Mouse (Mus musculus): ENCODE data around the gene Atp1b1.

- TF ChIP-seq CTCF (IDR thresholded peaks at IDR 0.05 in 2 of 3, conservative IDR thresholded peaks at IDR 0.05 in 1 of 3; ENCODE audit: control insufficient read depth in 1 of 3, insufficient read depth in 1 of 3, low read depth in 2 of 3, low read length in 3 of 3, poor library complexity in 1 of 3, severe bottlenecking in 1 of 3) (no peak), POLR2A (IDR thresholded peaks at IDR 0.05; ENCODE audit: control insufficient read depth in 1 of 2, insufficient read depth in 1 of 2, low read depth in 1 of 2, low read length in 2 of 2, poor library complexity in 1 of 2) (no peak)
Measured at GRCm38 (mm10) chr1:164475895-164476294, 17.7 kb upstream of the Atp1b1 start.

Measured in MEL (cell line).